Mouse (Mus musculus) forebrain, postnatal 0 days (tissue): Measurements from ENCODE around the gene Ldlrad3. TPM values are rescaled to one million over a fixed set of nuclear protein-coding genes. Genes with fewer than 3 reads are reported as not detected.

Source experiments
- ATAC-seq: fragments of 200-750 bp; cut with Nextera tagmentation; 2 replicates; pipeline ENCODE4 v1.8.0; 2017; ENCODE audit warnings: mild to moderate bottlenecking, moderate library complexity
- DNase-seq: peaks from one replicate; pipeline ENCODE4 v3.0.0-alpha.2; 2015
- H3K27ac ChIP-seq: fragments of 300-500 bp; sonication (generic); 2 replicates; pipeline ENCODE4 v1.5.1; 2014; ENCODE audit warnings: low read depth, mild to moderate bottlenecking, antibody characterized with exemption, low read length, moderate library complexity, mixed read lengths
- H3K27me3 ChIP-seq: fragments of 300-500 bp; sonication (generic); 2 replicates; pipeline ENCODE4 v1.6.1; 2014; ENCODE audit warnings: mild to moderate bottlenecking, low read length, mixed read lengths; ENCODE audit not compliant: insufficient read depth
- H3K36me3 ChIP-seq: fragments of 300-500 bp; sonication (generic); 2 replicates; pipeline ENCODE4 v1.6.1; 2014; ENCODE audit warnings: mild to moderate bottlenecking, moderate library complexity; ENCODE audit not compliant: insufficient read depth
- H3K4me1 ChIP-seq: fragments of 300-500 bp; sonication (generic); 2 replicates; pipeline ENCODE4 v1.6.1; 2014; ENCODE audit warnings: antibody characterized with exemption; ENCODE audit not compliant: insufficient read depth
- H3K4me2 ChIP-seq: fragments of 300-500 bp; sonication (generic); 2 replicates; pipeline ENCODE4 v1.6.1; 2014; ENCODE audit warnings: low read depth, mild to moderate bottlenecking, moderate library complexity
- H3K4me3 ChIP-seq: fragments of 300-500 bp; sonication (generic); 2 replicates; pipeline ENCODE4 v1.5.1; 2014; ENCODE audit warnings: low read depth, low read length, mixed read lengths
- H3K9ac ChIP-seq: fragments of 300-500 bp; sonication (generic); 2 replicates; pipeline ENCODE4 v1.6.1; 2014; ENCODE audit warnings: mild to moderate bottlenecking
- H3K9me3 ChIP-seq: fragments of 300-500 bp; sonication (generic); 2 replicates; pipeline ENCODE4 v1.6.1; 2016; ENCODE audit warnings: low read length
- CTCF ChIP-seq: sonication (generic); IDR thresholded peaks from 2 replicates; pipeline ENCODE4 v1.5.1; 2016; ENCODE audit warnings: antibody characterized with exemption, control low read depth, low read depth
- WGBS: fragments of 180-500 bp; shearing (Covaris S2); extraction: QIAGEN DNeasy Blood & Tissue Kit; methylation state at CpG from one replicate; pipeline ENCODE4 v1.1.7; 2014; 5-methylcytosine and 5-hydroxymethylcytosine counted together
- polyA plus RNA-seq: library from polyadenylated mRNA; unstranded; fragments of >200 nt; fragmentation: Nextera tagmentation; extraction: Ambion mirVana; gene quantifications from 2 replicates; pipeline ENCODE4 v1.2.1, GENCODE M21; 2015
- total RNA-seq: library from RNA; depleted of rRNA; stranded (reverse); fragments of >200 nt; gene quantifications from 2 replicates; pipeline ENCODE4 v1.2.3, GENCODE M21; 2014

Ldlrad3 gene
- total and polyA plus RNA-seq, 2 experiments from 2014 or later, result 20.9 to 23.4 TPM

- Histone ChIP-seq H3K4me2 (no peak overlapping the region), H3K4me1 (peaks cover 18% of the 10 kb centered on the region), H3K27ac (no peak overlapping the region), H3K4me3 (no peak overlapping the region), H3K9ac (no peak overlapping the region), H3K27me3 (no peaks in the 10 kb centered on the region; the same call in 1 of the 2 replicates), H3K9me3 (no peaks in the 10 kb centered on the region), H3K36me3 (no peaks in the 10 kb centered on the region)
- WGBS, result 84% methylated on average over 6 of the region's 6 CpGs
- ATAC-seq, result no peak
- no peak for DNase-seq
- no peak for TF ChIP-seq CTCF
Measured at GRCm38 (mm10) chr2:101981964-101982498, 204.2 kb downstream of the Ldlrad3 start.

GRCm38 (mm10) chr2:101981211-101981610 lies 205.0 kb downstream of the Ldlrad3 start:
- DNase-seq (no peak), ATAC-seq (no peak)
- 49% methylated on average over 2 of the region's 2 CpGs for WGBS
- H3K36me3 ChIP-seq, result no peaks in the 10 kb centered on the region
- H3K4me2 ChIP-seq, result no peak overlapping the region
- H3K27ac ChIP-seq, result no peak overlapping the region
- no peak for TF ChIP-seq CTCF
- no peaks in the 10 kb centered on the region; the same call in 1 of the 2 replicates for H3K27me3 ChIP-seq
- H3K9ac ChIP-seq, result no peak overlapping the region
- H3K9me3 ChIP-seq, result no peaks in the 10 kb centered on the region
- peaks cover 11% of the 10 kb centered on the region for H3K4me1 ChIP-seq
- no peak overlapping the region for H3K4me3 ChIP-seq

- H3K4me3 ChIP-seq, result no peak overlapping the region
- H3K36me3 ChIP-seq, result no peaks in the 10 kb centered on the region
- no peak overlapping the region for H3K27ac ChIP-seq
- H3K9ac ChIP-seq, result no peak overlapping the region
- no peak overlapping the region for H3K4me2 ChIP-seq
- no peaks in the 10 kb centered on the region for H3K27me3 ChIP-seq
- ATAC-seq, result no peak
- DNase-seq, result no peak
- peaks cover 11% of the 10 kb centered on the region for H3K4me1 ChIP-seq
- 27% methylated on average over 8 of the region's 8 CpGs for WGBS
- TF ChIP-seq CTCF, result no peak
- H3K9me3 ChIP-seq, result no peaks in the 10 kb centered on the region
Measured at GRCm38 (mm10) chr2:101980456-101980947, 205.7 kb downstream of the Ldlrad3 start.

GRCm38 (mm10) chr2:101978534-101979525 lies 207.4 kb downstream of the Ldlrad3 start:
- H3K27ac ChIP-seq, result peak overlapping the region; percentile 75
- H3K9me3 ChIP-seq, result no peaks in the 10 kb centered on the region
- DNase-seq (peak; percentile 83), ATAC-seq (peak; percentile 64)
- peak overlapping the region; percentile 37 for H3K9ac ChIP-seq
- no peaks in the 10 kb centered on the region for H3K27me3 ChIP-seq
- 4% methylated on average over 21 of the region's 21 CpGs for WGBS
- H3K4me2 ChIP-seq, result no peak overlapping the region
- no peak overlapping the region for H3K4me3 ChIP-seq
- peaks cover 11% of the 10 kb centered on the region for H3K4me1 ChIP-seq
- no peaks in the 10 kb centered on the region for H3K36me3 ChIP-seq
- no peak for TF ChIP-seq CTCF

- 53% methylated on average over 7 of the region's 7 CpGs for WGBS
- Histone ChIP-seq H3K4me3 (no peak overlapping the region), H3K27ac (no peak overlapping the region), H3K9ac (no peak overlapping the region), H3K9me3 (no peaks in the 10 kb centered on the region), H3K4me1 (peaks cover 11% of the 10 kb centered on the region), H3K4me2 (no peak overlapping the region), H3K27me3 (no peaks in the 10 kb centered on the region), H3K36me3 (no peaks in the 10 kb centered on the region)
- no peak for TF ChIP-seq CTCF
- no peak for DNase-seq
- no peak for ATAC-seq
Measured at GRCm38 (mm10) chr2:101976399-101977064, 209.7 kb downstream of the Ldlrad3 start.

- no peak for DNase-seq
- Histone ChIP-seq H3K4me3 (no peak overlapping the region), H3K27ac (no peak overlapping the region), H3K4me1 (peaks cover 14% of the 10 kb centered on the region), H3K27me3 (no peaks in the 10 kb centered on the region), H3K9ac (no peak overlapping the region), H3K36me3 (no peaks in the 10 kb centered on the region), H3K9me3 (no peaks in the 10 kb centered on the region), H3K4me2 (no peak overlapping the region)
- 25% methylated on average over 3 of the region's 3 CpGs for WGBS
- no peak for TF ChIP-seq CTCF
- ATAC-seq, result peak; percentile 50; the same call in 1 of the 2 replicates
Measured at GRCm38 (mm10) chr2:101973810-101974209, 212.4 kb downstream of the Ldlrad3 start.
